15 mouse cellular contexts compared by ENCODE assay signal in genomic region chr7:44669103-44669502, GRCm38 (mm10). TPM values are rescaled to one million over a fixed set of nuclear protein-coding genes. Genes with fewer than 3 reads are reported as not detected.
DNase-seq lines count a peak whose midpoint lies in the region; ATAC-seq and TF ChIP-seq lines count a peak whose summit lies in the region.
"Had no signal": no experiment of that assay in that cellular context is flagged by ENCODE, and none has a peak within 500 bp of the region (broad histone marks: within the 10 kb centered on the region; RNA-seq: fewer than 3 reads in every experiment).

No protein-coding gene starts in this region.

- peak overlapping the region; percentile 36 for H3K4me3 ChIP-seq in lung, postnatal 0 days (ENCODE audit: low read depth, low read length)
- no peak overlapping the region for H3K4me3 ChIP-seq in midbrain, embryonic 10.5 days
- H3K4me3 ChIP-seq: forebrain, embryonic 13.5 days; heart, adult 2 months; hindbrain, embryonic 13.5 days had no signal

- peak; percentile 46; the same call in 1 of the 2 replicates for TF ChIP-seq EP300 in lung, postnatal 0 days (IDR thresholded peaks at IDR 0.05)

- peak overlapping the region; percentile 46 for H3K4me2 ChIP-seq in lung, postnatal 0 days (replicated peaks; ENCODE audit: low read depth, low read length)
- H3K4me2 ChIP-seq: forebrain, embryonic 13.5 days; hindbrain, embryonic 13.5 days had no signal

- peak; percentile 41 for DNase-seq in cerebellum, adult 11 months
- no peak for DNase-seq in cerebellum, adult 11-12 months
- DNase-seq in urinary bladder, adult 18-20 months (ENCODE audit: low spot score in 2 of 2): peak; percentile 48 to 65
- DNase-seq in urinary bladder, postnatal 4 days (ENCODE audit: low spot score in 2 of 2): no peak
- DNase-seq in lung, postnatal 0 days (ENCODE audit: low spot score): peak; percentile 90
- no peak for DNase-seq in embryo, embryonic 10.5 days (ENCODE audit: low spot score)
- no peak for DNase-seq in midbrain, embryonic 10.5 days (ENCODE audit: low spot score)
- DNase-seq in gastrocnemius, adult 8-10 months (ENCODE audit: low spot score in 2 of 2): no peak
- DNase-seq: adrenal gland, postnatal 14 days; heart, adult 2 months had no signal

- H3K9ac ChIP-seq in lung, postnatal 0 days (replicated peaks; ENCODE audit: low read depth): peak overlapping the region; percentile 54
- H3K9ac ChIP-seq: forebrain, embryonic 13.5 days; hindbrain, embryonic 13.5 days had no signal

- peak; percentile 25; the same call in 1 of the 2 replicates for TF ChIP-seq CTCF in lung, postnatal 0 days (IDR thresholded peaks at IDR 0.05)

- H3K9me3 ChIP-seq in lung, postnatal 0 days (ENCODE audit: low read length): no peaks in the 10 kb centered on the region
- H3K9me3 ChIP-seq in midbrain, embryonic 10.5 days (replicated peaks): peaks cover 7% of the 10 kb centered on the region; the same call in 1 of the 2 replicates
- H3K9me3 ChIP-seq: forebrain, embryonic 13.5 days; hindbrain, embryonic 13.5 days had no signal

- peak; percentile 70 for ATAC-seq in lung, postnatal 0 days
- ATAC-seq: forebrain, embryonic 13.5 days had no signal

- H3K36me3 ChIP-seq in lung, postnatal 0 days (ENCODE audit: insufficient read depth, low read length): no peaks in the 10 kb centered on the region
- H3K36me3 ChIP-seq in midbrain, embryonic 10.5 days: no peaks in the 10 kb centered on the region
- H3K36me3 ChIP-seq: hindbrain, embryonic 13.5 days had no signal

- H3K27ac ChIP-seq in lung, postnatal 0 days (ENCODE audit: low read length): peak overlapping the region; percentile 91
- H3K27ac ChIP-seq in midbrain, embryonic 10.5 days (replicated peaks): no peak overlapping the region
- H3K27ac ChIP-seq: forebrain, embryonic 13.5 days; heart, adult 2 months; hindbrain, embryonic 13.5 days had no signal

- peaks cover 4% of the 10 kb centered on the region; the same call in 1 of the 2 replicates for H3K4me1 ChIP-seq in lung, postnatal 0 days (ENCODE audit: insufficient read depth, low read depth, low read length)
- peaks cover 17% of the 10 kb centered on the region for H3K4me1 ChIP-seq in midbrain, embryonic 10.5 days

- WGBS in lung, postnatal 0 days: 11% methylated on average over 21 of the region's 21 CpGs
- WGBS in midbrain, embryonic 10.5 days: 17% methylated on average over 21 of the region's 21 CpGs

- 0 out of 2 replicates have a peak, but pooled peaks cover 5% of the 10 kb centered on the region for H3K27me3 ChIP-seq in lung, postnatal 0 days (replicated peaks; ENCODE audit: insufficient read depth, low read length)
- peaks cover 55% of the 10 kb centered on the region for H3K27me3 ChIP-seq in midbrain, embryonic 10.5 days (ENCODE audit: low read depth, poor library complexity, severe bottlenecking)

RNA-seq across cellular contexts. Expression of gene Myh14, which starts 1.5 kb away (rescaled TPM):
- polyA plus RNA-seq in lung, postnatal 0 days (2015; fragmentation: Nextera tagmentation; extraction: Ambion mirVana): 202 and 215 TPM in 2 replicates
- polyA plus RNA-seq in midbrain, embryonic 10.5 days (2016; fragmentation: Nextera tagmentation; extraction: Ambion mirVana): 1.0 and 1.1 TPM in 2 replicates
- 10 to 100 TPM; 38.7 to 58.3 (median 42.5) TPM for total RNA-seq in gastrocnemius, adult 8-10 months (2022)

RNA-seq across cellular contexts. Expression of gene Izumo2, which starts 39.4 kb away (rescaled TPM):
- polyA plus RNA-seq in lung, postnatal 0 days (2015; fragmentation: Nextera tagmentation; extraction: Ambion mirVana): not detected in 2 replicates
- polyA plus RNA-seq in midbrain, embryonic 10.5 days (2016; fragmentation: Nextera tagmentation; extraction: Ambion mirVana): not detected in 2 replicates
- total RNA-seq in gastrocnemius, adult 8-10 months (2022): not detected
- total RNA-seq: adrenal gland, postnatal 14 days; heart, adult 2 months; left cerebral cortex, adult 18-20 months had no signal
- polyA plus RNA-seq: cortical plate, adult 2 months; forebrain, embryonic 13.5 days; heart, adult 2 months; hindbrain, embryonic 13.5 days; liver, embryonic 16.5 days had no signal

Comparison
In these comparisons a context has a peak if more than half of its experiments do, and no peak if none do; other contexts are left out.
1. DNase-seq: peak in cerebellum, adult 11 months (single experiment), urinary bladder, adult 18-20 months (2 of 2) and lung, postnatal 0 days (single experiment); none in cerebellum, adult 11-12 months (single experiment), urinary bladder, postnatal 4 days (0 of 2), embryo, embryonic 10.5 days (single experiment), midbrain, embryonic 10.5 days (single experiment) and gastrocnemius, adult 8-10 months (0 of 2).
2. RNA of gene Myh14, which starts 1.5 kb away (polyA plus RNA-seq): 202 to 215 TPM in lung, postnatal 0 days; 1.0 to 1.1 TPM in midbrain, embryonic 10.5 days; every median in the first group is over 10 times any median in the second.